Mouse (Mus musculus) megakaryocyte, embryonic 14.5 days (primary cell): Measurements from ENCODE around the gene Nr1h2. TPM values are rescaled to one million over a fixed set of nuclear protein-coding genes. Genes with fewer than 3 reads are reported as not detected.

Experiments
- H3K27me3 ChIP-seq: replicated peaks from 2 replicates; pipeline ENCODE3; 2012; ENCODE audit warnings: inconsistent platforms
- H3K36me3 ChIP-seq: replicated peaks from 2 replicates; pipeline ENCODE3; 2012; ENCODE audit warnings: low read length, inconsistent platforms, mixed read lengths
- H3K4me1 ChIP-seq: 2 replicates; pipeline ENCODE4 v1.6.1; 2012; ENCODE audit warnings: inconsistent platforms
- H3K4me3 ChIP-seq: replicated peaks from 2 replicates; pipeline ENCODE3; 2012; ENCODE audit warnings: moderate library complexity, mild to moderate bottlenecking, inconsistent platforms
- H3K9me3 ChIP-seq: 2 replicates; pipeline ENCODE4 v1.6.1; 2012; ENCODE audit warnings: inconsistent platforms
- FLI1 ChIP-seq: IDR thresholded peaks from 2 replicates; pipeline ENCODE4 v1.6.1; 2012; ENCODE audit warnings: low read length, inconsistent platforms, mixed read lengths
- GATA1 ChIP-seq: IDR thresholded peaks from 3 replicates; pipeline ENCODE4 v1.6.1; 2012; ENCODE audit warnings: mixed read lengths, low read length, inconsistent platforms, borderline replicate concordance
- polyA plus RNA-seq: library from polyadenylated mRNA; stranded (reverse); fragments of >175 nt; gene quantifications from 2 replicates; pipeline ENCODE4 v1.2.3, GENCODE M21; 2012; ENCODE audit warnings: low replicate concordance; ENCODE audit not compliant: insufficient read depth

Gene Nr1h2
- polyA plus RNA-seq, 1 experiment: 269 TPM

GRCm38 (mm10) chr7:44594291-44594690 is 40.5 kb upstream of the Nr1h2 start:
- Histone ChIP-seq H3K4me3 (no peak overlapping the region), H3K27me3 (peaks cover 82% of the 10 kb centered on the region), H3K4me1 (peaks cover 37% of the 10 kb centered on the region), H3K36me3 (no peaks in the 10 kb centered on the region), H3K9me3 (peaks cover 4% of the 10 kb centered on the region)
- TF ChIP-seq FLI1 (no peak), GATA1 (no peak)

GRCm38 (mm10) chr7:44593775-44594174 is 40.0 kb upstream of the Nr1h2 start:
- Histone ChIP-seq H3K9me3 (peaks cover 4% of the 10 kb centered on the region), H3K36me3 (no peaks in the 10 kb centered on the region), H3K27me3 (peaks cover 82% of the 10 kb centered on the region), H3K4me1 (peaks cover 42% of the 10 kb centered on the region), H3K4me3 (peak overlapping the region; percentile 50)
- TF ChIP-seq GATA1: no peak
- TF ChIP-seq FLI1: no peak

DNA sequence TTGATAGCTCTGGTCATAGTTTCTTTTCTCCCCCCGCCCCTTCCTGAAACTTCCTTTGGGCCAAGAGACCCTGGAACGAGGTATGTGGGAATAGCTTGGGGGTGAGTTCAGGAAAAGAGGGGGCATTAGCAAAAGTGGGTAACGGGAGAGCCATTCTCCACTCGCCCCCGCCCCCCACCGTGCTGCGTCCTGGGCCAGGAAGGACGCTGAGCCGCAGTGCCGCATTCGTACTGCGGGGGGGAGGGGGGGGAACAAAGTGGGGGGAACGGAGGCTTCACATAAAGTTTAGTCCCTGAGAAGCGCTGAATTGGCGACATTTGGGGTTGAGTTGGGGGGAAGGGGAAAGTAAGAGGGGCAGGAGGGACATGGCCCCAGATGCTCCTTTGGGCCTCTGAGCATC is 39.3 kb upstream of the Nr1h2 start:
- H3K4me1 ChIP-seq: peaks cover 50% of the 10 kb centered on the region
- H3K27me3 ChIP-seq: peaks cover 84% of the 10 kb centered on the region
- peaks cover 4% of the 10 kb centered on the region for H3K9me3 ChIP-seq
- H3K36me3 ChIP-seq: no peaks in the 10 kb centered on the region
- TF ChIP-seq GATA1: no peak
- no peak for TF ChIP-seq FLI1
- H3K4me3 ChIP-seq: no peak overlapping the region

DNA sequence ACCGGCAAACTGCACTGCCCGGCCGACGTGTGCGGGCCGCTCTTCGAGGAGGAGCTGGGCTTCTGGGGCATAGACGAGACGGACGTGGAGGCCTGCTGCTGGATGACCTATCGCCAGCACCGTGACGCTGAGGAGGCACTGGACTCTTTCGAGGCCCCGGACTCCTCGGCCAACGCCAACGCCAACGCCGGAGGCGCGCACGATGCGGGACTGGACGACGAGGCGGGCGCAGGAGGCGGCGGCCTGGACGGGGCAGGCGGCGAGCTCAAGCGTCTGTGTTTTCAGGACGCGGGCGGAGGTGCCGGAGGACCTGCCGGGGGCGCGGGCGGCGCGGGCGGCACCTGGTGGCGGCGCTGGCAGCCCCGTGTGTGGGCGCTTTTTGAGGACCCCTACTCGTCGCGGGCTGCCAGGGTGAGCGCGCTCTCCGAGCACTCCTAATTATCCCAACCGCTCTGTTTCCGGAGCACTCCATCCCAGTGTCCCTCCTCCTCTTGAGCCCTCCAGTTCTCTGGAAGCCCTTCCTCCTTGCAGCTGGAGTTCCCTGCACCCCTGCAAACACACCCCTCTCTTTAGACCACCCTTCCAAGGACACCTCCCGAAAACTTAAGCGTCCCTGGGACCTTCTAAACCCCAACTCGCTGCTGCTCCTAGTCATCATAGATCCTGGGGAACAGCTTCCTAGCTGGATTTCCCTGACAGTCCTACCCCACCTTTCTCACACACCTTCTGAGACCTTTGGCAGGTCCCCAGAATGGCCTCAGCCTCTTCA is 37.8 kb upstream of the Nr1h2 start:
- Histone ChIP-seq H3K4me3 (peak overlapping the region; percentile 91), H3K4me1 (peaks cover 64% of the 10 kb centered on the region)

GRCm38 (mm10) chr7:44590402-44591347 is 36.9 kb upstream of the Nr1h2 start, which contains the start of gene Kcnc3:
Gene Kcnc3 (plus strand): TSS chr7:44590664.
- Histone ChIP-seq H3K36me3 (no peaks in the 10 kb centered on the region), H3K9me3 (peaks cover 9% of the 10 kb centered on the region), H3K4me1 (peaks cover 66% of the 10 kb centered on the region), H3K4me3 (peak within 1 kb of the TSS; percentile 91), H3K27me3 (peaks cover 95% of the 10 kb centered on the region)
- TF ChIP-seq GATA1 (no peak), FLI1 (no peak)

More for the DNA sequence above, 37.8 kb upstream of the Nr1h2 start:
- H3K27me3 ChIP-seq: peaks cover 91% of the 10 kb centered on the region
- TF ChIP-seq GATA1: no peak
- no peak for TF ChIP-seq FLI1
- peaks cover 4% of the 10 kb centered on the region for H3K9me3 ChIP-seq
- no peaks in the 10 kb centered on the region for H3K36me3 ChIP-seq

- peaks cover 96% of the 10 kb centered on the region for H3K27me3 ChIP-seq
- peak overlapping the region; percentile 17 for H3K4me3 ChIP-seq
- TF ChIP-seq FLI1: no peak
- TF ChIP-seq GATA1: no peak
- no peaks in the 10 kb centered on the region for H3K36me3 ChIP-seq
- peaks cover 15% of the 10 kb centered on the region for H3K9me3 ChIP-seq
- H3K4me1 ChIP-seq: peaks cover 66% of the 10 kb centered on the region
Measured at GRCm38 (mm10) chr7:44589946-44590345, 36.2 kb upstream of the Nr1h2 start.

DNA sequence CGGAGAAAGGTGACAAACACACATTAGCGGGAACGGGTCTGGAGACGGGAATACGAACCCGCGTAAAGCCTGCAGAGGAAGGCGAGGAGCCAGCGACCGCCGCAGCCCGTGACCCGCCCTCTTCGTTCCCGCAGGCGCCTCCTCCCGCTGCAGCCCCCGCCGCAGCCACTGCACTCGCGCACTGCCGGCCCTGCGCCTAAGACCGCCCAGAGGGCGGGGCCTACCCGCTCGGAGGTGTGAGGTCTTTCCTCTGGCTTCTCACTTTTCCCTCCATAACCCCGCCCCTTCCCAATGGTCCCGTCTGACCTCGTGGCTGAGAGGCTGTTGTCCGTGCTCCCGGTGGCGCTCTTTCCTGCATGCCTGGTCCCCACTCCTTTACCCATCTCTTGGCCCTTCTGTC is 35.4 kb upstream of the Nr1h2 start:
- Histone ChIP-seq H3K36me3 (no peaks in the 10 kb centered on the region), H3K4me1 (peaks cover 68% of the 10 kb centered on the region), H3K4me3 (peak overlapping the region; percentile 89), H3K9me3 (peaks cover 23% of the 10 kb centered on the region), H3K27me3 (peaks cover 97% of the 10 kb centered on the region)
- TF ChIP-seq GATA1 (no peak), FLI1 (no peak)

GRCm38 (mm10) chr7:44588338-44588737 is 34.6 kb upstream of the Nr1h2 start:
- H3K4me1 ChIP-seq: peaks cover 62% of the 10 kb centered on the region
- no peaks in the 10 kb centered on the region for H3K36me3 ChIP-seq
- H3K4me3 ChIP-seq: peak overlapping the region; percentile 53
- peaks cover 90% of the 10 kb centered on the region for H3K27me3 ChIP-seq
- peaks cover 23% of the 10 kb centered on the region for H3K9me3 ChIP-seq
- TF ChIP-seq FLI1 (no peak), GATA1 (no peak)

GRCm38 (mm10) chr7:44587676-44588075 is 33.9 kb upstream of the Nr1h2 start:
- Histone ChIP-seq H3K4me1 (peaks cover 59% of the 10 kb centered on the region), H3K36me3 (peaks cover 1% of the 10 kb centered on the region), H3K4me3 (no peak overlapping the region), H3K27me3 (peaks cover 89% of the 10 kb centered on the region), H3K9me3 (peaks cover 23% of the 10 kb centered on the region)
- TF ChIP-seq FLI1: no peak
- no peak for TF ChIP-seq GATA1

DNA sequence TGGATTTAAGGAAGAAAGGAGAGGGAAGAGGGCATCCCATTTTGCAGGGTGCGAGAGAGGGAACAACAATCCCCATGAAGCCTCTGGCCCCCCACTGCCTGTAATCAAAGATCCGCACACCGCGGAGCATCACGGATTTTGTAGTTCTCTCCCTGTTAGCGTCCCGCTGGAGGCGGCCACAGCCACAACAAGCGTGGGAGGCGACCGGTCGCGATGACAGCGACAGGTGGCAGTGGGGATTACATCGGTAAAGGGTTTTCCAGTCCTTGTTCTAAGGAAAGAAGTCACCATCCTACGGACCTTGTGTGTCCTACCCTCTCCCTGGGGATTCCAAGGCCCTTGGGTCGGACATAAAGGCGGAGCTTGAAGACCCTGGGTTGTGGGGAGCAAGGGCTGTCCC is 33.2 kb upstream of the Nr1h2 start:
- Histone ChIP-seq H3K27me3 (peaks cover 85% of the 10 kb centered on the region), H3K36me3 (peaks cover 6% of the 10 kb centered on the region), H3K4me3 (peak overlapping the region; percentile 71)

More for the DNA sequence above, 33.2 kb upstream of the Nr1h2 start:
- H3K9me3 ChIP-seq: peaks cover 23% of the 10 kb centered on the region
- no peak for TF ChIP-seq FLI1
- no peak for TF ChIP-seq GATA1
- H3K4me1 ChIP-seq: peaks cover 66% of the 10 kb centered on the region
